Mouse (Mus musculus) hindbrain, embryonic 10.5 days (tissue): ENCODE data around the gene Camkk1. TPM values are rescaled to one million over a fixed set of nuclear protein-coding genes. Genes with fewer than 3 reads are reported as not detected.

ENCODE experiments used
- DNase-seq: peaks from one replicate; pipeline ENCODE4 v3.0.0-alpha.2; 2017; ENCODE audit warnings: low spot score
- H3K27ac ChIP-seq: fragments of 300-500 bp; sonication (generic); 2 replicates; pipeline ENCODE4 v1.5.1; 2016; ENCODE audit warnings: mild to moderate bottlenecking, moderate library complexity
- H3K27me3 ChIP-seq: fragments of 300-500 bp; sonication (generic); 2 replicates; pipeline ENCODE4 v1.6.1; 2016; ENCODE audit warnings: mild to moderate bottlenecking; ENCODE audit not compliant: poor library complexity, insufficient read depth, severe bottlenecking
- H3K36me3 ChIP-seq: fragments of 300-500 bp; sonication (generic); 2 replicates; pipeline ENCODE4 v1.6.1; 2016; ENCODE audit warnings: mild to moderate bottlenecking, moderate library complexity
- H3K4me1 ChIP-seq: fragments of 300-500 bp; sonication (generic); replicated peaks from 2 replicates; pipeline ENCODE4 v1.6.1; 2016; ENCODE audit warnings: mild to moderate bottlenecking
- H3K4me3 ChIP-seq: fragments of 300-500 bp; sonication (generic); 2 replicates; pipeline ENCODE4 v1.5.1; 2016; ENCODE audit warnings: mild to moderate bottlenecking, moderate library complexity
- H3K9me3 ChIP-seq: fragments of 300-500 bp; sonication (generic); 2 replicates; pipeline ENCODE4 v1.6.1; 2016; ENCODE audit warnings: mild to moderate bottlenecking, moderate library complexity
- WGBS: fragments of 180-500 bp; shearing (Covaris S2); methylation state at CpG from one replicate; pipeline ENCODE4 v1.1.7; 2016; 5-methylcytosine and 5-hydroxymethylcytosine counted together
- polyA plus RNA-seq: library from polyadenylated mRNA; unstranded; fragments of >200 nt; fragmentation: Nextera tagmentation; extraction: Ambion mirVana; gene quantifications from 2 replicates; pipeline ENCODE4 v1.2.1, GENCODE M21; 2016

The Camkk1 gene
- polyA plus RNA-seq, 1 experiment from 2014 or later = 6.6 TPM

- peaks cover 29% of the 10 kb centered on the region for H3K4me1 ChIP-seq
- no peak for DNase-seq
- H3K27me3 ChIP-seq = no peaks in the 10 kb centered on the region
- WGBS = 64% methylated on average over 4 of the region's 4 CpGs
- 0 out of 2 replicates have a peak, but pooled peaks cover under 1% of the 10 kb centered on the region for H3K36me3 ChIP-seq
- no peak overlapping the region for H3K27ac ChIP-seq
- no peaks in the 10 kb centered on the region for H3K9me3 ChIP-seq
- no peak overlapping the region for H3K4me3 ChIP-seq
These were observed 26.0 kb downstream of the Camkk1 start for GRCm38 (mm10) chr11:73044789-73045188.

GRCm38 (mm10) chr11:73047542-73047996, 28.8 kb downstream of the Camkk1 start, which contains the start of gene Ncbp3:
Gene Ncbp3, plus strand, starts transcription at chr11:73047783.
- no peaks in the 10 kb centered on the region for H3K27me3 ChIP-seq
- WGBS = under 1% methylated on average over 39 of the region's 39 CpGs

GRCm38 (mm10) chr11:73048030-73048876, 29.4 kb downstream of the Camkk1 start:
- H3K4me1 ChIP-seq = peaks cover 29% of the 10 kb centered on the region
- H3K36me3 ChIP-seq = peaks cover 33% of the 10 kb centered on the region
- H3K27me3 ChIP-seq = no peaks in the 10 kb centered on the region
- peak overlapping the region; percentile 98 for H3K27ac ChIP-seq
- peak overlapping the region; percentile 98 for H3K4me3 ChIP-seq
- no peak for DNase-seq
- WGBS = 1% methylated on average over 55 of the region's 55 CpGs
- H3K9me3 ChIP-seq = no peaks in the 10 kb centered on the region

More at GRCm38 (mm10) chr11:73047542-73047996, 28.8 kb downstream of the Camkk1 start, which contains the start of gene Ncbp3:
- peaks cover 27% of the 10 kb centered on the region for H3K36me3 ChIP-seq
- peaks cover 29% of the 10 kb centered on the region for H3K4me1 ChIP-seq
- H3K27ac ChIP-seq = peak within 1 kb of the TSS; percentile 98
- peak; percentile 97 for DNase-seq
- H3K4me3 ChIP-seq = peak within 1 kb of the TSS; percentile 98
- H3K9me3 ChIP-seq = no peaks in the 10 kb centered on the region

GRCm38 (mm10) chr11:73049335-73049734, 30.5 kb downstream of the Camkk1 start:
- no peak overlapping the region for H3K27ac ChIP-seq
- 5% methylated on average over 4 of the region's 4 CpGs for WGBS
- DNase-seq = peak; percentile 79
- H3K36me3 ChIP-seq = peaks cover 43% of the 10 kb centered on the region
- peaks cover 20% of the 10 kb centered on the region for H3K4me1 ChIP-seq
- H3K27me3 ChIP-seq = no peaks in the 10 kb centered on the region
- H3K4me3 ChIP-seq = peak overlapping the region; percentile 98
- no peaks in the 10 kb centered on the region for H3K9me3 ChIP-seq

GRCm38 (mm10) chr11:73052795-73053194, 34.0 kb downstream of the Camkk1 start:
- no peak for DNase-seq
- Histone ChIP-seq H3K4me3 (no peak overlapping the region), H3K36me3 (peaks cover 78% of the 10 kb centered on the region), H3K27ac (no peak overlapping the region), H3K4me1 (peaks cover 15% of the 10 kb centered on the region), H3K27me3 (no peaks in the 10 kb centered on the region), H3K9me3 (no peaks in the 10 kb centered on the region)
- WGBS = 95% methylated on average over 1 of the region's 1 CpGs

- H3K36me3 ChIP-seq = peaks cover 92% of the 10 kb centered on the region
- no peak for DNase-seq
- H3K4me3 ChIP-seq = no peak overlapping the region
These were observed 38.9 kb downstream of the Camkk1 start for GRCm38 (mm10) chr11:73057701-73058100.

GRCm38 (mm10) chr11:73059630-73060029, 40.8 kb downstream of the Camkk1 start:
- no peak overlapping the region for H3K27ac ChIP-seq
- DNase-seq = no peak
- H3K4me3 ChIP-seq = no peak overlapping the region
- no peaks in the 10 kb centered on the region for H3K27me3 ChIP-seq
- WGBS = 95% methylated on average over 3 of the region's 3 CpGs
- no peaks in the 10 kb centered on the region for H3K9me3 ChIP-seq
- peaks cover 79% of the 10 kb centered on the region for H3K36me3 ChIP-seq
- H3K4me1 ChIP-seq = no peaks in the 10 kb centered on the region

More at GRCm38 (mm10) chr11:73057701-73058100, 38.9 kb downstream of the Camkk1 start:
- Histone ChIP-seq H3K4me1 (no peaks in the 10 kb centered on the region), H3K27ac (no peak overlapping the region), H3K9me3 (no peaks in the 10 kb centered on the region), H3K27me3 (no peaks in the 10 kb centered on the region)
- WGBS = 89% methylated on average over 5 of the region's 5 CpGs

- WGBS = 97% methylated on average over 3 of the region's 3 CpGs
- Histone ChIP-seq H3K36me3 (peaks cover 73% of the 10 kb centered on the region), H3K27me3 (no peaks in the 10 kb centered on the region), H3K27ac (no peak overlapping the region), H3K4me1 (no peaks in the 10 kb centered on the region), H3K4me3 (no peak overlapping the region), H3K9me3 (no peaks in the 10 kb centered on the region)
- no peak for DNase-seq
These were observed 42.6 kb downstream of the Camkk1 start for GRCm38 (mm10) chr11:73061413-73061812.

- Histone ChIP-seq H3K27ac (no peak overlapping the region), H3K27me3 (no peaks in the 10 kb centered on the region), H3K36me3 (peaks cover 100% of the 10 kb centered on the region), H3K4me1 (no peaks in the 10 kb centered on the region), H3K9me3 (no peaks in the 10 kb centered on the region), H3K4me3 (no peak overlapping the region)
- DNase-seq = no peak
- WGBS = 84% methylated on average over 3 of the region's 3 CpGs
These were observed 53.0 kb downstream of the Camkk1 start for GRCm38 (mm10) chr11:73071839-73072238.

- no peak overlapping the region for H3K4me3 ChIP-seq
- 92% methylated on average over 4 of the region's 4 CpGs for WGBS
- no peak for DNase-seq
- no peak overlapping the region for H3K27ac ChIP-seq
- peaks cover 100% of the 10 kb centered on the region for H3K36me3 ChIP-seq
- H3K4me1 ChIP-seq = no peaks in the 10 kb centered on the region
- H3K27me3 ChIP-seq = no peaks in the 10 kb centered on the region
- no peaks in the 10 kb centered on the region for H3K9me3 ChIP-seq
These were observed 57.5 kb downstream of the Camkk1 start for GRCm38 (mm10) chr11:73076295-73076694.

- no peaks in the 10 kb centered on the region for H3K4me1 ChIP-seq
- H3K9me3 ChIP-seq = no peaks in the 10 kb centered on the region
- H3K4me3 ChIP-seq = no peak overlapping the region
- H3K36me3 ChIP-seq = peaks cover 100% of the 10 kb centered on the region
- DNase-seq = no peak
- no peak overlapping the region for H3K27ac ChIP-seq
- WGBS = 94% methylated on average over 4 of the region's 4 CpGs
- H3K27me3 ChIP-seq = no peaks in the 10 kb centered on the region
These were observed 57.9 kb downstream of the Camkk1 start for GRCm38 (mm10) chr11:73076733-73077132.

- Histone ChIP-seq H3K27me3 (no peaks in the 10 kb centered on the region), H3K9me3 (no peaks in the 10 kb centered on the region), H3K4me3 (no peak overlapping the region), H3K27ac (no peak overlapping the region), H3K36me3 (peaks cover 100% of the 10 kb centered on the region), H3K4me1 (no peaks in the 10 kb centered on the region)
- DNase-seq = no peak
- 93% methylated on average over 6 of the region's 6 CpGs for WGBS
These were observed 58.5 kb downstream of the Camkk1 start for GRCm38 (mm10) chr11:73077211-73077720.

GRCm38 (mm10) chr11:73078615-73079014, 59.8 kb downstream of the Camkk1 start:
- Histone ChIP-seq H3K36me3 (peaks cover 92% of the 10 kb centered on the region), H3K4me3 (no peak overlapping the region), H3K27ac (no peak overlapping the region), H3K4me1 (no peaks in the 10 kb centered on the region), H3K9me3 (no peaks in the 10 kb centered on the region), H3K27me3 (no peaks in the 10 kb centered on the region)
- 94% methylated on average over 8 of the region's 8 CpGs for WGBS
- DNase-seq = no peak
